Mouse (Mus musculus) hindbrain, embryonic 15.5 days (tissue): Measurements from ENCODE around the gene Cog2. TPM values are rescaled to one million over a fixed set of nuclear protein-coding genes. Genes with fewer than 3 reads are reported as not detected.
A peak's percentile ranks its signal among the peaks of the same experiment; 100 is the strongest.

Experiments
- ATAC-seq: fragments of 200-750 bp; cut with Nextera tagmentation; 2 replicates; pipeline ENCODE4 v1.8.0; 2017; ENCODE audit warnings: low read depth, moderate number of reproducible peaks, moderate TSS enrichment; ENCODE audit not compliant: low FRiP score
- H3K27ac ChIP-seq: fragments of 300-500 bp; sonication (generic); replicated peaks from 2 replicates; pipeline ENCODE4 v1.5.1; 2015; ENCODE audit warnings: mild to moderate bottlenecking, inconsistent platforms
- H3K27me3 ChIP-seq: fragments of 300-500 bp; sonication (generic); 2 replicates; pipeline ENCODE4 v1.6.1; 2015; ENCODE audit warnings: control low read depth, inconsistent platforms
- H3K36me3 ChIP-seq: fragments of 300-500 bp; sonication (generic); 2 replicates; pipeline ENCODE4 v1.6.1; 2015; ENCODE audit warnings: control low read depth, inconsistent platforms
- H3K4me1 ChIP-seq: fragments of 300-500 bp; sonication (generic); replicated peaks from 2 replicates; pipeline ENCODE4 v1.6.1; 2015; ENCODE audit warnings: control low read depth, inconsistent platforms
- H3K4me2 ChIP-seq: fragments of 300-500 bp; sonication (generic); 2 replicates; pipeline ENCODE4 v1.6.1; 2015; ENCODE audit warnings: moderate library complexity, mild to moderate bottlenecking, inconsistent platforms
- H3K4me3 ChIP-seq: fragments of 300-500 bp; sonication (generic); 2 replicates; pipeline ENCODE4 v1.5.1; 2015; ENCODE audit warnings: mild to moderate bottlenecking, inconsistent platforms
- H3K9ac ChIP-seq: fragments of 300-500 bp; sonication (generic); 2 replicates; pipeline ENCODE4 v1.6.1; 2015; ENCODE audit warnings: inconsistent platforms
- H3K9me3 ChIP-seq: fragments of 300-500 bp; sonication (generic); 2 replicates; pipeline ENCODE4 v1.6.1; 2016; ENCODE audit warnings: control low read depth, inconsistent platforms
- WGBS: fragments of 180-500 bp; shearing (Covaris S2); methylation state at CpG from one replicate; pipeline ENCODE4 v1.1.7; 2015; 5-methylcytosine and 5-hydroxymethylcytosine counted together
- polyA plus RNA-seq: library from polyadenylated mRNA; unstranded; fragments of >200 nt; fragmentation: Nextera tagmentation; extraction: Ambion mirVana; gene quantifications from 2 replicates; pipeline ENCODE4 v1.2.1, GENCODE M21; 2015

Cog2 gene
- polyA plus RNA-seq, 1 experiment from 2014 or later: 31.5 TPM

DNA sequence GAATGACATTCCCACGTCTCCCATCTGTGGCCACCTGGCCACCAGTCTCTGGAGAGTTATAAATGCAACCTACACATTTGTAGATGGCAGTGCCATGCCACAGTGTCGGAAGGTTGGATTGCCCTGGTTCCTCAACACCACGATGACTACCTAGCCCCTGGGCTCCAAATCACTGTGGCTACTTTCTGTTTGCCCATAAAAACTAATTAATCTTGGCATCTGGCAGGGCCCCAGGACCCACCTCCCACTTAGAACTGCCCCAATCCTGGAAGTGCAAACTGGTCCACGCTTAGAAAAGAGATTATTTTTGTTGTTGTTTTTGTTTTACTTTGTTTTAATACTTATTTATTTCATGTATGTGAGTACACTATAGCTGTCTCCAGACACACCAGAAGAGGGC lies 24.3 kb upstream of the Cog2 start:
- Histone ChIP-seq H3K9ac (no peak overlapping the region), H3K4me1 (no peaks in the 10 kb centered on the region), H3K27me3 (no peaks in the 10 kb centered on the region), H3K4me3 (no peak overlapping the region), H3K9me3 (no peaks in the 10 kb centered on the region), H3K36me3 (no peaks in the 10 kb centered on the region), H3K27ac (no peak overlapping the region), H3K4me2 (no peak overlapping the region)
- WGBS: 78% methylated on average over 4 of the region's 4 CpGs
- ATAC-seq: no peak

- ATAC-seq: no peak
- no peak overlapping the region for H3K4me2 ChIP-seq
- no peak overlapping the region for H3K27ac ChIP-seq
- no peaks in the 10 kb centered on the region for H3K27me3 ChIP-seq
- no peak overlapping the region for H3K4me3 ChIP-seq
- WGBS: 95% methylated on average over 5 of the region's 5 CpGs
- no peaks in the 10 kb centered on the region for H3K9me3 ChIP-seq
- no peaks in the 10 kb centered on the region for H3K4me1 ChIP-seq
- H3K9ac ChIP-seq: no peak overlapping the region
- no peaks in the 10 kb centered on the region for H3K36me3 ChIP-seq
Measured at GRCm38 (mm10) chr8:124496871-124497270, 23.7 kb upstream of the Cog2 start.

DNA sequence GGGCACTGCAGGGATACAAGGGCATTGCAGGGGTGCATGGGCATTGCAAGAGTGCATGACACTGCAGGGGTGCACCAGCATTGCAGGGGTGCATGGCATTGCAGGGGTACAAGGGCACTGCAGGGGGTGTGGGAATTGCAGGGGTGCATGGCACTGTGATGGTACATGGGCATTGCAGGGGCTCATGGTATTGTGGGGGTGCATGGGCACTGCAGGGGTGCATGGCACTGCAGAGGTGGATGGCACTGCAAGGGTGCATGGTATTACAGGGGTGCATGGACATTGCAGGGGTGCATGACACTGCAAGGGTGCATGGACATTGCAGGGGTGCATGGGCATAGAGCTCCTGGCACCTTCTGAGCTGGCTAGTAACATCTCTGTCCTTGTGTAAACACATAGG lies 22.2 kb upstream of the Cog2 start:
- no peaks in the 10 kb centered on the region for H3K4me1 ChIP-seq
- H3K27me3 ChIP-seq: no peaks in the 10 kb centered on the region
- no peak overlapping the region for H3K27ac ChIP-seq
- H3K36me3 ChIP-seq: no peaks in the 10 kb centered on the region
- H3K4me3 ChIP-seq: no peak overlapping the region
- no peak overlapping the region for H3K4me2 ChIP-seq
- H3K9ac ChIP-seq: no peak overlapping the region
- no peak for ATAC-seq
- 0 out of 2 replicates have a peak, but pooled peaks cover 4% of the 10 kb centered on the region for H3K9me3 ChIP-seq

DNA sequence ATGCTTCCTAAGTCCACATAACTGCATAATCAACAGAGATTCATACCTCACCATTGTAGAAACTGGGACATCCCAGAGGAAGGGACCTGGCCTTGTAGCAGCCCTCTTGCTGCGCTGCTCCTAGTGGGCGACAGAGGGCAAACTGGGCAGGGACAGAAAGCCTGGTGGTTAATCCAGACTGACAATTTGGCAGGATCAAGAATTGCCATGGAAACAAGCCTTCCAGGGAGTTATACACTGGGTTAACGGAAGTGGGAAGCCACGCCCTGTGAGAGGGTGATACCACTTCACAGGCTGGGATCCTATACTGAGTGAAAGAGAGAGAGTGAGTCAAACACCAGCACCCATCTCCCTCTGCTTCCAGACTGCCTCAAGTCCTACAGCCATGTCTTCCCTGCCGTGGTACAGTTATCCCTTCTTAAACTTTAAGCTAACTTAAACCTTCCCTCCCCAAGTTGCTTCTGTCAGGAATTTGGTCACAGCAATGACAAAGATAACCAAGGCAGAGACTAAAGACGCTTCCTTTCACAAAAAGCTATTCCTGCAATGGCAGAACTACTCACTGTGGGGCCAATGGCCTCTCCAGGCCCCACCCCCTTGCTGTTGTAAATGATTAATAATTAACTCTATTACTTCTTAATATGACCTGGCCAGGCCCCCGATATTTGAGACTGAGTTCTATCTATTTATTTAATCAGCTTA lies 21.2 kb upstream of the Cog2 start:
- no peak overlapping the region for H3K4me2 ChIP-seq
- H3K9me3 ChIP-seq: 0 out of 2 replicates have a peak, but pooled peaks cover 8% of the 10 kb centered on the region
- no peak overlapping the region for H3K4me3 ChIP-seq
- no peak overlapping the region for H3K9ac ChIP-seq
- no peak for ATAC-seq
- no peaks in the 10 kb centered on the region for H3K36me3 ChIP-seq
- no peaks in the 10 kb centered on the region for H3K4me1 ChIP-seq
- 66% methylated on average over 7 of the region's 7 CpGs for WGBS
- H3K27me3 ChIP-seq: no peaks in the 10 kb centered on the region
- no peak overlapping the region for H3K27ac ChIP-seq

GRCm38 (mm10) chr8:124499938-124500239 lies 20.7 kb upstream of the Cog2 start:
- Histone ChIP-seq H3K36me3 (no peaks in the 10 kb centered on the region), H3K27ac (no peak overlapping the region), H3K4me2 (no peak overlapping the region), H3K27me3 (no peaks in the 10 kb centered on the region), H3K9me3 (0 out of 2 replicates have a peak, but pooled peaks cover 8% of the 10 kb centered on the region), H3K4me3 (no peak overlapping the region), H3K9ac (no peak overlapping the region), H3K4me1 (no peaks in the 10 kb centered on the region)
- ATAC-seq: no peak
- 81% methylated on average over 5 of the region's 5 CpGs for WGBS

DNA sequence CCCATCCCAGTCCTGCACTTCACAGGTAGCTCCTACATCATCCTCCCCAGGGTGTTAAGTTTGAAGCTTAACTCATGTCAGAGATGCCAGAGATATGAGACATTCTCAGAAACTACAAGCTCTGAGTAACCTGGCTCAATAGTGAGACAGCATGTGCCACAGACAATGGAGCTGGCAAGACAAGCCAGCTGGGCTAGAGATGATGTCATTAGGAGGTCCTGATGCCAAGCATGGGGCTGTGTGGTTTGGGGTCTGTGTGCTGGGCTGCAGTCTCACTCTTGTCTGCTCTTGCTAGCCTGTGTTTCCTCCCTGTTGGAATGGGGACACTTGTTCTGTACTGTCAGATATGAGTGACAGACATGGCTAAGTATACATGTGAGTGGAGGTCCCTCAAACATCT lies 14.9 kb upstream of the Cog2 start:
- ATAC-seq: no peak
- H3K9ac ChIP-seq: no peak overlapping the region
- H3K27ac ChIP-seq: no peak overlapping the region

GRCm38 (mm10) chr8:124507572-124508320 lies 12.8 kb upstream of the Cog2 start:
- H3K9ac ChIP-seq: no peak overlapping the region
- no peaks in the 10 kb centered on the region for H3K36me3 ChIP-seq
- H3K27ac ChIP-seq: peak overlapping the region; percentile 38; the same call in 1 of the 2 replicates
- 0 out of 2 replicates have a peak, but pooled peaks cover 8% of the 10 kb centered on the region for H3K9me3 ChIP-seq
- H3K4me2 ChIP-seq: no peak overlapping the region
- no peak for ATAC-seq
- H3K4me3 ChIP-seq: no peak overlapping the region
- H3K27me3 ChIP-seq: 0 out of 2 replicates have a peak, but pooled peaks cover 4% of the 10 kb centered on the region
- 72% methylated on average over 8 of the region's 8 CpGs for WGBS
- H3K4me1 ChIP-seq: no peaks in the 10 kb centered on the region

More for the DNA sequence above, 14.9 kb upstream of the Cog2 start:
- H3K9me3 ChIP-seq: 0 out of 2 replicates have a peak, but pooled peaks cover 8% of the 10 kb centered on the region
- H3K27me3 ChIP-seq: 0 out of 2 replicates have a peak, but pooled peaks cover 4% of the 10 kb centered on the region
- H3K4me2 ChIP-seq: no peak overlapping the region
- H3K36me3 ChIP-seq: no peaks in the 10 kb centered on the region
- H3K4me1 ChIP-seq: no peaks in the 10 kb centered on the region
- H3K4me3 ChIP-seq: no peak overlapping the region

GRCm38 (mm10) chr8:124508321-124508695 lies 12.3 kb upstream of the Cog2 start:
- Histone ChIP-seq H3K27ac (no peak overlapping the region), H3K27me3 (0 out of 2 replicates have a peak, but pooled peaks cover 4% of the 10 kb centered on the region), H3K4me1 (no peaks in the 10 kb centered on the region), H3K9me3 (0 out of 2 replicates have a peak, but pooled peaks cover 5% of the 10 kb centered on the region), H3K4me3 (no peak overlapping the region), H3K36me3 (no peaks in the 10 kb centered on the region), H3K4me2 (no peak overlapping the region), H3K9ac (no peak overlapping the region)
- 56% methylated on average over 6 of the region's 6 CpGs for WGBS
- ATAC-seq: no peak

DNA sequence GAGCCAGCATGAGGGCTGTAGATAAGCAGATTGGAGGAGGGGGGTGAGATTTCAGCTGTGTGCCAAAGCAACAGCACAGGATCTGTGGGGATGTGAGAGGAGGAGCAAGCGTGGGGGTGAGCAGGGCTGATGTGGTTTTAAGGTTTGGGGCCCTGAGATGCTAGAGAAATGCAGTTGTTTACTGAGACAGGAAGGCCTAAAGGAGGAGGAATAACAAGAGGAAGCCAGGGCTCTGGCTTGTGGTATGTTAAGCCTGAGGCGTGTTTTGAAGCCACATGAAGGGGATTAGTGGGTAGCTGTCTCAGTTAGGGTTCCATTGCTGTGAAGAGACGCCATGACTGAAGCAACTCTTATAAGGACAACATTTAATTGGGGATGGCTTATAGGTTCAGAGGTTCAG lies 11.4 kb upstream of the Cog2 start:
- Histone ChIP-seq H3K9ac (no peak overlapping the region), H3K4me2 (no peak overlapping the region), H3K36me3 (no peaks in the 10 kb centered on the region), H3K27me3 (0 out of 2 replicates have a peak, but pooled peaks cover 4% of the 10 kb centered on the region), H3K27ac (no peak overlapping the region), H3K4me3 (no peak overlapping the region), H3K9me3 (no peaks in the 10 kb centered on the region), H3K4me1 (no peaks in the 10 kb centered on the region)
- 81% methylated on average over 3 of the region's 3 CpGs for WGBS
- no peak for ATAC-seq

DNA sequence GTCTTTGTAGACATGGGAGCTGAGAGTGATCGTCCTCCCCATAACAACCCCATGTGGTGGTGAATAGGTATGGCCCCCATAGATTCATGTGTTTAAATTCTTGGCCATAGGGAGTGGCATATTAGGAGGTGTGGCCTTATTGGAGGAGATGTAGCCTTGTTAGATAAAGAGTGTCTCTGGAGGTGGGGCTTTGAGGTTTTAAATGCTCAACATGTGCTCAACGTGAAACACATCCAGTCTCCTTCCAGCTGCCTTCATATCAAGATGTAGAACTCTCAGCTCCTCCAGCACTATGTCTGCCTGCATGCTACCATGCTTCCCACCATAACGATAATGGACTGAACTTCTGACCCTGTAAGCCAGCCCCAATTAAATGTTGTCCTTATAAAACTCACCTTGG lies 4.5 kb upstream of the Cog2 start:
- no peak overlapping the region for H3K27ac ChIP-seq
- no peak overlapping the region for H3K4me2 ChIP-seq
- peaks cover 6% of the 10 kb centered on the region; the same call in 1 of the 2 replicates for H3K27me3 ChIP-seq
- H3K36me3 ChIP-seq: no peaks in the 10 kb centered on the region
- 70% methylated on average over 3 of the region's 3 CpGs for WGBS
- no peaks in the 10 kb centered on the region for H3K4me1 ChIP-seq
- no peak overlapping the region for H3K4me3 ChIP-seq
- H3K9ac ChIP-seq: no peak overlapping the region
- ATAC-seq: no peak
- H3K9me3 ChIP-seq: no peaks in the 10 kb centered on the region

DNA sequence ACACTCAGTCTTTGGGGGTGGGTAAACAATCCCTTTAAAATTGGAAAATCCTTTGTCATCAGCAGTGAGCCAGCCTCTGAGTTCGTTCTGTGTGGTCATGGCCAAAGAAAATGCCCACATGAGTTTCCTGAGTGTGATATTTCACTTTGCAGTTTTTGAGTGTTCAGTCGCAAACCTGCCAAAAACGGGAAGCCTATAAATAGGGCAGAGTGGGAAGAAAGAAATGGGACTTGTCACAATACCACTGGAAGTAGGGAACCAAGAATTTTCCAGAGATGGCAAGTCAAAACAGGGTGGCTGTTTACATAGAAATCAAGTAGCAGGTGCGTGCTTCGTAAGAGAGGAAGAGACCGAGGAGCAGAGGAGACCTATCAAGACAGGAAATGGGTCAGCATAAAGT lies 4.0 kb upstream of the Cog2 start:
- WGBS: 78% methylated on average over 6 of the region's 6 CpGs
- H3K9me3 ChIP-seq: no peaks in the 10 kb centered on the region

GRCm38 (mm10) chr8:124517142-124517541 lies 3.4 kb upstream of the Cog2 start:
- Histone ChIP-seq H3K9me3 (no peaks in the 10 kb centered on the region), H3K27ac (no peak overlapping the region), H3K27me3 (peaks cover 6% of the 10 kb centered on the region; the same call in 1 of the 2 replicates), H3K36me3 (no peaks in the 10 kb centered on the region), H3K4me3 (no peak overlapping the region), H3K4me1 (peaks cover 11% of the 10 kb centered on the region), H3K9ac (no peak overlapping the region), H3K4me2 (no peak overlapping the region)
- WGBS: 73% methylated on average over 6 of the region's 6 CpGs
- ATAC-seq: no peak

More for the DNA sequence above, 4.0 kb upstream of the Cog2 start:
- no peaks in the 10 kb centered on the region for H3K36me3 ChIP-seq
- no peak overlapping the region for H3K27ac ChIP-seq
- ATAC-seq: no peak
- H3K4me1 ChIP-seq: peaks cover 5% of the 10 kb centered on the region
- no peak overlapping the region for H3K4me3 ChIP-seq
- H3K27me3 ChIP-seq: peaks cover 6% of the 10 kb centered on the region; the same call in 1 of the 2 replicates
- no peak overlapping the region for H3K9ac ChIP-seq
- no peak overlapping the region for H3K4me2 ChIP-seq
